Mouse (Mus musculus) spleen, adult 2 months (tissue): Measurements from ENCODE around the gene Agbl4.

Source experiments
- CTCF ChIP-seq: fragments of 200-500 bp; IDR thresholded peaks from 2 replicates; pipeline ENCODE4 v1.5.1; 2011; ENCODE audit warnings: mild to moderate bottlenecking, inconsistent platforms; ENCODE audit not compliant: insufficient read depth, insufficient read length, insufficient replicate concordance; ENCODE audit errors: extremely low read depth
- POLR2A ChIP-seq: fragments of 200-500 bp; IDR thresholded peaks from 2 replicates; pipeline ENCODE4 v1.6.1; 2011; ENCODE audit warnings: low read depth, low read length, inconsistent platforms

DNA sequence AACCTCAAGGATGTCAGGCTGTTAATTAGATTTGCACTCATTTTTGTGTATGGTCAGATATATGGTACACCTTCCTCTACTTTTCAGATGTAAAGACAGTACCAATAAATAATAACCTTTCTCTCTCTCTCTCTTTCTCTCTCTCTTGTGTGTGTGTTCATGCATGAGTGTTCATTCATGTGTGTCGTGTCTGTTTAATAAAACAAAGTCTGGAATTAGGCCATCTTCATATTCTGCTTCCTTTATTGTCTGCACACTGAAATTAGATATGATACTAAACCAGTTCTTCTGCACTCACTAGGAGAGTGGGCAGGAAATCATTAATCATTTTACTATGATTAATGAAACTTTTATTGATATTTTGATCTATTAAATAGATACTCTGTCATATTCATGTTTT is 276.7 kb downstream of the Agbl4 start:
- no peak for TF ChIP-seq POLR2A
- no peak for TF ChIP-seq CTCF
